Mouse (Mus musculus): ENCODE measurements around the gene Gm21988.

Gene Gm21988

DNA sequence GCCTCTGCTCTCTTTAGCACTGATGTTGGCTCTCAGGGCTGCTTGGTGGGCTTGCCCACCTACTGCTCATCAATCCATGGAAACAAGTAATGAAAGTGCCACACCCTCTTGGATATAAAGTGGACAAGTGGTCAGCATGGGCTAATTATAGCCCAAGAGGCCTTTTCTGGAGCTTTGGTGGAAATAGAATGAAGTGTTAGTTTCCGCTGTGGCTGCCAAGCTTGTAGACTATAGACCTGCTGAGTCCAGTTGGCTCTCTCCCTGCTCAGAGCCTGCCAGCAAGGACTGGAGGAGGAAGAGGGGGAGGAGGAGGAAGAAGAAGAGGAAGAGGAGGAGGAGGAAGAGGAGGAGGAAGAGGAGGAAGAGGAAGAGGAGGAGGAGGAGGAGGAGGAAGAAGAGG lies 26.8 kb upstream of the Gm21988 start:
- Histone ChIP-seq H3K27me3 (ENCODE audit: insufficient read depth, low read length) (no peaks in the 10 kb centered on the region; the same call in 1 of the 2 replicates), H3K36me3 (ENCODE audit: insufficient read depth, low read length) (no peaks in the 10 kb centered on the region), H3K4me1 (replicated peaks; ENCODE audit: low read depth, low read length) (no peaks in the 10 kb centered on the region), H3K9me3 (ENCODE audit: low read length) (no peaks in the 10 kb centered on the region), H3K4me3 (replicated peaks; ENCODE audit: low read length) (no peak overlapping the region)
- TF ChIP-seq NANOG (IDR thresholded peaks at IDR 0.05; ENCODE audit: borderline replicate concordance, low read length) (no peak), CTCF (conservative IDR thresholded peaks at IDR 0.05; ENCODE audit: low read length) (no peak), POU5F1 (IDR thresholded peaks at IDR 0.05; ENCODE audit: borderline replicate concordance, low read length) (no peak)

DNA sequence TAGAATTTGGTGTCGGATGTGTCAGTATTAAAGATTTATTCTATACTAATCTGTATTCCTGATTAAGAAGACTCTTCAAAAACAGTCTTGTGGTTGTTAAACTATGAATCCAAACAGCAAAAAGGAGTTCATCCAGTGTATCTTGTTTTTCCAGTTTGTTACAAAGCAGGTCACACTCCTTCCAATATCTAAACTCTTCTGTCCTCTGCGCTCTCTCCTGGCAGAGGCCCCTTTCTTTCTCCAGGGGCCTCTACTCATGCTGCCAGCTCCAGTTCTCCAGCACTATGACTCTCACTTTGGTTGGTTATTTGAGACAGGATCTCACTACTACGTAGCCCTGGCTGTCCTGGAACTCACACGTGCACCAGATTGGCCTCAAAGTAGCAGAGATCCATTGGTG lies 26.2 kb upstream of the Gm21988 start:
- no peak for TF ChIP-seq NANOG (IDR thresholded peaks at IDR 0.05; ENCODE audit: borderline replicate concordance, low read length)
- no peak for TF ChIP-seq CTCF (conservative IDR thresholded peaks at IDR 0.05; ENCODE audit: low read length)
- no peak for TF ChIP-seq POU5F1 (IDR thresholded peaks at IDR 0.05; ENCODE audit: borderline replicate concordance, low read length)
- H3K4me1 ChIP-seq (replicated peaks; ENCODE audit: low read depth, low read length) = no peaks in the 10 kb centered on the region
- H3K4me3 ChIP-seq (replicated peaks; ENCODE audit: low read length) = no peak overlapping the region
- no peaks in the 10 kb centered on the region for H3K9me3 ChIP-seq (ENCODE audit: low read length)
- H3K36me3 ChIP-seq (ENCODE audit: insufficient read depth, low read length) = no peaks in the 10 kb centered on the region
- H3K27me3 ChIP-seq (ENCODE audit: insufficient read depth, low read length) = no peaks in the 10 kb centered on the region; the same call in 1 of the 2 replicates

DNA sequence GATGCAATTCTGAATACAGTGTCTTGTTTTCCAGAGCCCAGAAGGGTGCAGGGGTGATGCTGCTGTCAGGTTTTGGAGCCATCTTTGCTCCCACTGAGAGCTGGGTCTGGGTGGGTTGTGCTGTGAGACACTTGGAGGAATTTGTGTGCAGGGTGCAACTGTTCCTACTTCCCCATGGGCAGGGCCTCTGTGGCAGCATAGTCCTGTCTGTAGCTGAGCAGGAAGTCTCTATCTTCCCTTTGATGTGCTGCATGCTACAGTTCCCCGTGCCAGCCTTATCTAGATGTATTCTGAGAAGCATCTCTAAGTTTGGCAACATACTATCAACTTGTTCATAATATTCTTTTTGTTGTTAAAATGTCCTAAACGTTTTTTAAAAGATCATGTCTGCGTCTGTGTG lies 25.6 kb upstream of the Gm21988 start:
- no peaks in the 10 kb centered on the region; the same call in 1 of the 2 replicates for H3K27me3 ChIP-seq (ENCODE audit: insufficient read depth, low read length)
- H3K36me3 ChIP-seq (ENCODE audit: insufficient read depth, low read length) = no peaks in the 10 kb centered on the region
- no peak for TF ChIP-seq NANOG (IDR thresholded peaks at IDR 0.05; ENCODE audit: borderline replicate concordance, low read length)
- TF ChIP-seq CTCF (conservative IDR thresholded peaks at IDR 0.05; ENCODE audit: low read length) = no peak
- no peak for TF ChIP-seq POU5F1 (IDR thresholded peaks at IDR 0.05; ENCODE audit: borderline replicate concordance, low read length)
- H3K4me1 ChIP-seq (replicated peaks; ENCODE audit: low read depth, low read length) = no peaks in the 10 kb centered on the region
- no peak overlapping the region for H3K4me3 ChIP-seq (replicated peaks; ENCODE audit: low read length)
- no peaks in the 10 kb centered on the region for H3K9me3 ChIP-seq (ENCODE audit: low read length)

DNA sequence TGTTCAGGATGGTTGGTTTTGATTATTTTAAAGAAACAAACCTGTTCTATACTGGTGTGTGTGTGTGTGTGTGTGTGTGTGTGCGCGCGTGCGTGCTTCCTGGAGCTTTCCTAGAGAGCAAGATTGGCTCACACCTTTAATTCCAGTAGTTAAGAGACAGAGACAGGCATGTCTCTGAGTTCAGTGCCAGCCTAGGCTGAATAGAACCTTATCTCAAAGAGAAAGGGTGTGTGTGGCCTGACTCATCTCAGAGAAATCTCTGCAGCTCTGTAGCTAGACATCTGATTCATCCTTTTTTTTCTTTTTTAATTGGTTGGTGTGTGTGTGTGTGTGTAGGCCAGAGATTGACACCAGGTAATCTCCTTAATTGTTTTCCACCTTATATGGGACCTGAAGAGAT lies 19.4 kb upstream of the Gm21988 start:
- Histone ChIP-seq H3K9me3 (ENCODE audit: low read length) (no peaks in the 10 kb centered on the region), H3K36me3 (ENCODE audit: insufficient read depth, low read length) (no peaks in the 10 kb centered on the region), H3K4me3 (replicated peaks; ENCODE audit: low read length) (no peak overlapping the region), H3K4me1 (replicated peaks; ENCODE audit: low read depth, low read length) (peaks cover 19% of the 10 kb centered on the region), H3K27me3 (ENCODE audit: insufficient read depth, low read length) (peaks cover 33% of the 10 kb centered on the region)
- TF ChIP-seq NANOG (IDR thresholded peaks at IDR 0.05; ENCODE audit: borderline replicate concordance, low read length) (no peak), POU5F1 (IDR thresholded peaks at IDR 0.05; ENCODE audit: borderline replicate concordance, low read length) (no peak), CTCF (conservative IDR thresholded peaks at IDR 0.05; ENCODE audit: low read length) (no peak)

DNA sequence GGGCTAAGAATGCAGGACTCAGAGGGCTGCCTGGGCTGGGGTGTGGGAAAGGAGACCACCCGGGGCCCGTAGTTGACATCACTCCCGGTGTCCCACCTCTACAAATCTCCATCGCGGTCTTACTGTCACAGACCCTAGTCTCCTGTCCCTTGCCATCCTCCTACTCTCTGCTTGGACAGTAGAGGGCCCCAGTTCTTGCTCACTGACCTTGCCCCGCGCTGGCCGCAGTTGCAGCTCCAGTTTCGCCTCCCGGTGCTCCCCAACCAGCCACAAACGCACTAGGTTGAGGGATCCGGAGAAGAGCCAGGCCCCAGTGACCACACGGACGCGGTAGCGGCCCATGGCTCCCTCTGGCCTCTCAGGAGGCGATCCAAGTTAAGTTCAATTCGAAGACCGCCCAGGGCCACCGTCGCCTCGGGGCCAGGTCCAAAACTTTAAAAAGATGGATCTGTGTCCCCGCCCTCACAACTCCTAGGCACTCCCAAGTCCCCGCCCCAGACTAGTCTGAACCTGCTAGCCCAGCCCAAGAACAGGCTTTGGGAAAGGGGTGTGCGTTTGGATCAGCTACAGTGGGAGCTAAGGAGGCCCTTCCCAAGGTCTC lies 15.4 kb upstream of the Gm21988 start, which contains the start of gene Alox12:
Alox12 (minus strand) TSS at position 423 of the 601 bp plus-strand sequence.
- H3K36me3 ChIP-seq (ENCODE audit: insufficient read depth, low read length) = no peaks in the 10 kb centered on the region
- peak within 1 kb of the TSS; percentile 70 for H3K4me3 ChIP-seq (replicated peaks; ENCODE audit: low read length)
- H3K4me1 ChIP-seq (replicated peaks; ENCODE audit: low read depth, low read length) = peaks cover 26% of the 10 kb centered on the region
- no peaks in the 10 kb centered on the region for H3K9me3 ChIP-seq (ENCODE audit: low read length)
- no peak for TF ChIP-seq NANOG (IDR thresholded peaks at IDR 0.05; ENCODE audit: borderline replicate concordance, low read length)
- no peak for TF ChIP-seq CTCF (conservative IDR thresholded peaks at IDR 0.05; ENCODE audit: low read length)
- no peak for TF ChIP-seq POU5F1 (IDR thresholded peaks at IDR 0.05; ENCODE audit: borderline replicate concordance, low read length)
- peaks cover 73% of the 10 kb centered on the region for H3K27me3 ChIP-seq (ENCODE audit: insufficient read depth, low read length)

DNA sequence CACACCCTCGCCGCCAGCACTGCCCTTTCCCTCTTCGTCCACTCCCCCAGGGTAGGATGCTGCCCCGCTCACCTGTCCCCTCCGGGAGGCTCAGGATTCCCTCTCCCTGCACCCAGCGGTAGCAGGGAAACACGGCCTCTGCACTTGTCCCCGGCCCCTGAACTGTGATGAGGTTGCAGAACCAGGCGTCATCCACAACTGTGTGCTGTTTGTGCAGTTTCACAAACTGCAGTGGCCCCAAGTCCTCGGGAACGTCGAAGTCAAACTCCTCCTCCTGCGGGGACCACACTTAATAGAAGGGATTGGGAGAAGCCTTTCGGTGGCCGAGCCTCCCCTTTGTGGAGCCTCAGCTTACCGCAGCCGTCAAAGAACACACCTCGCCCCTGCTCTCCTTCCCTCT lies 14.7 kb upstream of the Gm21988 start:
- no peaks in the 10 kb centered on the region for H3K9me3 ChIP-seq (ENCODE audit: low read length)
- peaks cover 26% of the 10 kb centered on the region for H3K4me1 ChIP-seq (replicated peaks; ENCODE audit: low read depth, low read length)
- no peak for TF ChIP-seq NANOG (IDR thresholded peaks at IDR 0.05; ENCODE audit: borderline replicate concordance, low read length)
- no peak for TF ChIP-seq POU5F1 (IDR thresholded peaks at IDR 0.05; ENCODE audit: borderline replicate concordance, low read length)
- TF ChIP-seq CTCF (conservative IDR thresholded peaks at IDR 0.05; ENCODE audit: low read length) = no peak
- H3K27me3 ChIP-seq (ENCODE audit: insufficient read depth, low read length) = peaks cover 75% of the 10 kb centered on the region
- H3K36me3 ChIP-seq (ENCODE audit: insufficient read depth, low read length) = no peaks in the 10 kb centered on the region
- H3K4me3 ChIP-seq (replicated peaks; ENCODE audit: low read length) = peak overlapping the region; percentile 70

DNA sequence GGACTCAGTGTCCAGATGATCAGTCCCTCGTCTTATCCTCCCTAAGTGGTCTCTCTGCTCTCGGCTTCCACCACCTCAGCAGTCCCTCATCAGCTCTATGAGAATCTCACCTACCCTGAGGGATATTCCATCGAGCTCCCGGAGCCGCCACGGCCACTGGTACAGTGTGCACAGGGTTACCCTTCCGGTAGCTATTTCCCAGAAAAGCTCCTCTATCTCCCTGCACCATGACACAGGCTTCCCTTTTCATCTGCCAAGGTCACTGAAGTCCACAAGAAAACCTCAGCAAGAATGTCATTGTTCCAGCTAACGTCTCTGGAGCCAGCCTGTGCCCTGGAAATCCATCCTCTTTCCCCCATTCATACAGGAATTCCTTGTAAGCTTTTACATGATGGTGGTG lies 12.2 kb upstream of the Gm21988 start:
- Histone ChIP-seq H3K4me3 (replicated peaks; ENCODE audit: low read length) (no peak overlapping the region), H3K4me1 (replicated peaks; ENCODE audit: low read depth, low read length) (peaks cover 32% of the 10 kb centered on the region), H3K27me3 (ENCODE audit: insufficient read depth, low read length) (peaks cover 64% of the 10 kb centered on the region), H3K9me3 (ENCODE audit: low read length) (no peaks in the 10 kb centered on the region), H3K36me3 (ENCODE audit: insufficient read depth, low read length) (no peaks in the 10 kb centered on the region)
- no peak for TF ChIP-seq CTCF (conservative IDR thresholded peaks at IDR 0.05; ENCODE audit: low read length)
- TF ChIP-seq NANOG (IDR thresholded peaks at IDR 0.05; ENCODE audit: borderline replicate concordance, low read length) = no peak
- no peak for TF ChIP-seq POU5F1 (IDR thresholded peaks at IDR 0.05; ENCODE audit: borderline replicate concordance, low read length)

DNA sequence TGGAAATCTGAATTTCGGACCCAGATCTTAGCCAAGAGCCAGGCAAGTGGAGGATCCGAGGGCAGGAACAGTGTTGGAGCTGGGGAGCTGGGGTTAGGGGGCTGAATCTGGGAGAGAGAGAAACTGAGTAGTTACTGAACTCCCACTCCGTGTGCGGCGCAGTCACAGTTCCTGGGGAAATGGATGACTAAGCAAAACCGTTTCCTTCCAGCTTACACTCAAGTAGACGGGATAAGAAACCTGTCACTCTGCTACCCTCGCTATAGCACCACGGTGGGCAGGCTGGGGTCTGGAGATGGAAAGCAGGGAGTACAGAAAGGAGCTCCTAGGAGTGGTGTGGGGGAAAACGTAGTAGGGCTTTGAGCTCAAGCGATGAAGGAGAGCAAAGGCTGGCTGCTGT lies 10.5 kb upstream of the Gm21988 start:
- Histone ChIP-seq H3K9me3 (ENCODE audit: low read length) (no peaks in the 10 kb centered on the region), H3K36me3 (ENCODE audit: insufficient read depth, low read length) (no peaks in the 10 kb centered on the region), H3K27me3 (ENCODE audit: insufficient read depth, low read length) (peaks cover 57% of the 10 kb centered on the region), H3K4me3 (replicated peaks; ENCODE audit: low read length) (no peak overlapping the region), H3K4me1 (replicated peaks; ENCODE audit: low read depth, low read length) (peaks cover 40% of the 10 kb centered on the region)
- no peak for TF ChIP-seq NANOG (IDR thresholded peaks at IDR 0.05; ENCODE audit: borderline replicate concordance, low read length)
- no peak for TF ChIP-seq CTCF (conservative IDR thresholded peaks at IDR 0.05; ENCODE audit: low read length)
- TF ChIP-seq POU5F1 (IDR thresholded peaks at IDR 0.05; ENCODE audit: borderline replicate concordance, low read length) = no peak

Measured in E14TG2a.4 (cell line).